Mouse (Mus musculus) erythroblast, adult 5-6 weeks (primary cell): Measurements from ENCODE around the gene Slc12a7. TPM values are rescaled to one million over a fixed set of nuclear protein-coding genes. Genes with fewer than 3 reads are reported as not detected.
"Not testable (repeated sequence)": the region's sequence is repeated elsewhere in the genome, so short reads cannot be mapped to it uniquely, and the experiment has no call there.

Experiments used
- ATAC-seq: replicated peaks from 2 replicates; pipeline ENCODE4 v1.8.0; 2016; ENCODE audit warnings: moderate number of reproducible peaks, mild to moderate bottlenecking, moderate TSS enrichment, inconsistent platforms; ENCODE audit not compliant: poor library complexity, low FRiP score, severe bottlenecking
- total RNA-seq, 2 experiments: library from RNA; stranded (forward) in 1 of 2; stranded (reverse) in 1 of 2; fragments of 150-400 nt in 1 of 2; fragments of 200-764, 138-1000 nt in 1 of 2; gene quantifications; 2 replicates each; pipeline versions ENCODE4 v1.2.3 to v1.2.4; 2015 to 2017; ENCODE audit warnings: low replicate concordance in 2 of 2

The Slc12a7 gene
- total RNA-seq (2015; ENCODE audit: low replicate concordance) (0.58 and 8.4 TPM in 2 replicates), total RNA-seq (2017; ENCODE audit: low replicate concordance) (0.43 and 0.56 TPM in 2 replicates)

- ATAC-seq, result no peak
These were observed at the start of gene Slc12a7 for GRCm38 (mm10) chr13:73732742-73733700. TSS of gene Slc12a7 (plus strand) at chr13:73733094.

DNA sequence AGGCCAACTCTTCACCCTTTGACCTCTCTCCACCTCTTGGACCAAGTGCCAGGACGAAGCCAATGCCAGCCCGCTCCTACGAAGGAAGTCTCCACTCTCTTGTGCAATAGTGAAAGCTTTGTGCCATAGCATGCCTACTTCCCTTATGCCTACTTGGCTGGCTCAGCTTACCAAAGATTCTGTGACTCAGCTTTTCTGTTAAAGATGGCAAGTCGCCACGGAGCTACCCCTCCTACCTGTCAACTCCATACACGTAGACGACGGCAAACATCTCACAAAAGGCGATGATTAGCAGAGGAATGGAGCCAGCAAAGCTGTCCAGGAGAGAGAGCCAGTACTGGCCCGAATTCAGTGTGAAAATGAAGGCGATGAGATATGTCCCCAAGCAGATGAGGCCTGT is 49.2 kb upstream of the Slc12a7 start:
- ATAC-seq, result no peak

DNA sequence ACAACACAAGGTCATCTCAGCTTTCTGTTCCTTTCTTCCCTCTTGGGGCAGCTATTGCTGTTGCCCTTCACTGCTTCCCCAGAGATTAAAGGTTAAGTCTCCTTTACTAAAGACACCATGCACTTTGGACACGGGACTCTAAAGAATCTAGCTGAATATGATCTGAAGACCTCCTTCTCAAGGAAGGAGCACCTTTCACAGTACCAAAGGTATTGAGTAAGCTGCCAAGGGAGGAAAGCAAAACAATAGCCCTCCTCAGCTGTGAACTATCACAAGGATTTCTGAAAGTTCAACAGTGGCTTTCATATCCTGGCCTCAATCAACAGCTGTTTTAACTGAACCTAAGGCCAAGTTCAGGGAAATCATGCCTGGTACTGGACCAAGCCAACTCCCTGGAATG is 48.5 kb upstream of the Slc12a7 start:
- ATAC-seq, result no peak

GRCm38 (mm10) chr13:73685502-73685901 is 47.4 kb upstream of the Slc12a7 start:
- ATAC-seq, result no peak

GRCm38 (mm10) chr13:73687601-73688000 is 45.3 kb upstream of the Slc12a7 start:
- no peak for ATAC-seq

DNA sequence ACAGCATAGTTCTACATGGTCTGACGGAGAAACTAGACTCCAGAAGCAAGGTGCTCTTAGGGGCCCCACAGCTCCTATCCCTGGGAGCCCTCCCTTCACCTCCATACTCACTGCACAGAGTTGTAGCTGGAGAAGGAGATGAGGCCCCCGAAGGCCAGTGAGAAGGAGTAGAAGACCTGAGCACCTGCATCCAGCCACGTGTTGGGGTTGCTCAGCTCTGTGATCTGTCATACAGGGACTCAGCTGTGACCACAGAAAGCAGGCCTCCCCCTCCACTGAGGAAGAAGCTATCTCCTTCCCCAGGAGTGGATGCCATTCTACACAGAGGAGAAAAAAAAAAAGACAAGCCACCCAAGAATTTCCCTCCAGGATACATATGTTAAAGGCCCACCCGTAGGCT is 44.0 kb upstream of the Slc12a7 start:
- ATAC-seq, result no peak

GRCm38 (mm10) chr13:73692249-73692868 is 40.5 kb upstream of the Slc12a7 start:
- no peak for ATAC-seq

DNA sequence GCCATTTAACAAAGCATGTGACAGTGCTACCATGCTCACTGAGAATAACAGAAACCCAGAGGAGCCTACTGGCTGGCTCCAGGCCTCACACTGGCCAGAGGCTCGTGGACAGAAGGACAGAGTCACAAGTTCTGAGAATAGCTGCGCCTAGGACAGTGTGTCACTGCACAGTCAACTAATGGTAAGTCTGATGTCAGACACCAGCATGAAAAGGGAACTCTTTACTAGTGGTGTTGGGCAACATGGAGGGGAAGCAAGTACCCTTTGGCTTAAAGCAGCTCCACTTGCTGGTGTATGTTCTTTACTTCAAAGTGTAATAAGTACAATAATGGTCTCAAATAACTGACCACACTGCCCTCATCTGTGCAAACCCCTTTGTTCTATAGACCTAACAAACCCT is 39.6 kb upstream of the Slc12a7 start:
- ATAC-seq, result no peak

GRCm38 (mm10) chr13:73694972-73695371 is 37.9 kb upstream of the Slc12a7 start:
- no peak for ATAC-seq

GRCm38 (mm10) chr13:73696529-73696928 is 36.4 kb upstream of the Slc12a7 start:
- no peak for ATAC-seq

DNA sequence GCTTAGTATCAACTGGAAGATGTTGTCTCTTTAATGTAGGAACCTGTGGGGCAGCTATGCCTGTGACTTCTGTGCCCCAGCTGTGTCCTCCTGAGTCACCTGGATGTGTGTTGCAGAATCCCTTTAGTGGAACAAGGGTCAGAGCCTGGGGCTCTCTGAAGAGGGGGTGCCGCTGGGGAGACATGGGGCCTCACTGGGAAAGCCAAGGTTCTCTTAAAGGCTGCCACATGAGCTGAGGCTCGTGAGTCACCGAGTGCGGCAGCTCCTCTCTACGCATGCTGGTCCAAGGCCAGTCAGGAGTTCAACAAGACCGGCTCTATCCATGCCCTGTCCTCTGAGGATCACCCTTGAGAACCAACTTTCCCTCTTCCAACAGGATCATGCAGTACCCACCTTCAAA is 33.2 kb upstream of the Slc12a7 start:
- ATAC-seq, result no peak

- ATAC-seq, result no peak
These were observed 32.3 kb upstream of the Slc12a7 start for GRCm38 (mm10) chr13:73700554-73700953.

DNA sequence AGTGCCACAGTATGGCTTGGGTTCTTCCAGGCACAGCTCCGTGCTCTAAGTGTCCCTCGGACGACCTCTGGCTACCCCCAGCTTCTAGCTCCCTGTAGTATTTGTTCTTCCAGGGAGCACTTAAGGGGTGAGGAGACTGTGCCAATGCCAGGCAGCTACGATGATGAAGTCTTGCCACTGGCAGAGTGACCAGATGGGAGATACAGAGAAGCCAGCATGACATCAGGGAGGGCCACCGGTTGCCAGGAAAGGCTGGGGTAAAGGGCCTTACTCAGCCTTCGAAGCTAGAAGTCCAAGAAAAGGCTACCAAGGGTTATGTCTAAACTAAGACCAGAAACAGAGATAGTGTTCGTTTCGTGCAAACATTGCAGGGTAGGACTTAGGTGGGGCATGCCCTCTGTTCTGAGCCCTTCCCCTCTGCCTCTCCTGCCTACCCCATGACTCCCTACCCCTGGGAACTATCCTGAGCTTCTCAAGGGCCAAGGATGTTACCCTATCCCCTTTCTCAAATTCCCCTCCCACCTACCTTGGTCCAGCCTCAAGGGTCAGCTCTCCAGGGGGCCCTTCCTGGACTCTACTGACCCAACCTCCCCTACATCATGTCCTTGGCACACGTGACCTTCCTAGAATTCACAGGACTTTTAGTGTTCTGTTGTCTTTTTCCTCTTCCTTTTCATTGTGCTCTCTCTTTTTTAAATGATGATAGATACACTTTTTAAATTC is 31.6 kb upstream of the Slc12a7 start:
- ATAC-seq, result no peak

GRCm38 (mm10) chr13:73702776-73703175 is 30.1 kb upstream of the Slc12a7 start:
- no peak for ATAC-seq

DNA sequence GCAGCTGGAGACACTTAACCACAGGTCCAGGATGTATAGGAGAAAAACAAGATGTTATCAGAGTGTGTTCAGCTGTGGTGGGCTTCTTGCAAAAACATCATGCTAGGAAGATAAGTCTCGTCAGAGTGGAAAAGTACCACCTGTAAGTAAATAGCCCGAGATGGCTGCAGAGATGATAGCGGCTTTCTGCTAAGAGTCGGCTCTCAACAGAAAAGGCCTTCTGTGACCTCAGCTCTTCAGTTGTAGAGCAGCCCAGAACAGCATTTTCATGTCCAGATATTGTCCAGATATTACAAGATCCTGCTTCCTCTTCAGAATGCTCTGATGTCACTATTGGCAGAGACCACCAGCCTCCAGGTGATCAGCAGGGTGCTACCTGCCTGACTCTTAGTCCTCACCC is 29.4 kb upstream of the Slc12a7 start:
- not testable (repeated sequence) for ATAC-seq

GRCm38 (mm10) chr13:73704694-73705325 is 28.1 kb upstream of the Slc12a7 start, which contains the start of gene Slc6a19:
TSS of gene Slc6a19 (minus strand) at chr13:73704865.
- no peak for ATAC-seq

GRCm38 (mm10) chr13:73709491-73709890 is 23.4 kb upstream of the Slc12a7 start:
- no peak for ATAC-seq

- no peak for ATAC-seq
These were observed 21.7 kb upstream of the Slc12a7 start for GRCm38 (mm10) chr13:73711221-73711620.

- ATAC-seq, result no peak
These were observed 21.1 kb upstream of the Slc12a7 start for GRCm38 (mm10) chr13:73711803-73712202.

DNA sequence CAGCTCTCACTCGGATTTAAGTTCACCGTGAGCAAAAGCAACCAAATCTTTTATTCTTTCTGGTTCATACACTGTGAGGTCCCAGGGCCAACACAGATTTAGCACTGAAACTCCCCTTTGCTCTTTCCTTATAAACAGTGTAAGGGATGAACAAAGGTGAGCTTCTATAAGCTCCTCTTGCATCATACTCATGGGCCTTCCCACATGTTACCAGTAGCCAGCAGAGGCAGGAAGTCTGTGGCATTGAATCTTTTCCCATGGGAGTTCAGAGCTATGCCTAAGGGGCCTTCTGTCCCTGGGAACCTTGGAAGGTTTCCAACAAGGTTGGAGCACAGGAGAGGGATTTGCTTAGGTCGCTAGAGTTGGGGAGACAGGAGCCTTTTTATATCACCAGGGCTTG is 20.7 kb upstream of the Slc12a7 start:
- ATAC-seq, result no peak
